Comparison of ENCODE assay signal across 11 mouse cellular contexts in genomic region chr6:116004716-116005115, GRCm38 (mm10). TPM values are rescaled to one million over a fixed set of nuclear protein-coding genes. Genes with fewer than 3 reads are reported as not detected.
A peak's percentile ranks its signal among the peaks of the same experiment; 100 is the strongest.
DNase-seq lines count a peak whose midpoint lies in the region; ATAC-seq lines count a peak whose summit lies in the region.
"Had no signal": no experiment of that assay in that cellular context is flagged by ENCODE, and none has a peak within 500 bp of the region (broad histone marks: within the 10 kb centered on the region; RNA-seq: fewer than 3 reads in every experiment).

No protein-coding gene starts in this region.

- peak overlapping the region; percentile 83; the same call in 1 of the 2 replicates for H3K27ac ChIP-seq in kidney, embryonic 14.5 days (ENCODE audit: low read depth, low read length)
- 0 out of 2 replicates have a peak overlapping the region, but pooled peaks have one; percentile 33 for H3K27ac ChIP-seq in limb, embryonic 15.5 days

- no peaks in the 10 kb centered on the region for H3K9me3 ChIP-seq in kidney, embryonic 14.5 days (ENCODE audit: control insufficient read depth, low read length)
- H3K9me3 ChIP-seq in limb, embryonic 15.5 days, result no peaks in the 10 kb centered on the region

- H3K27me3 ChIP-seq in kidney, embryonic 14.5 days (ENCODE audit: control insufficient read depth, insufficient read depth, low read length), result no peaks in the 10 kb centered on the region
- H3K27me3 ChIP-seq in limb, embryonic 15.5 days, result no peaks in the 10 kb centered on the region

- no peak overlapping the region for H3K4me2 ChIP-seq in kidney, embryonic 14.5 days (replicated peaks; ENCODE audit: low read depth, low read length)
- H3K4me2 ChIP-seq in limb, embryonic 15.5 days, result no peak overlapping the region

- no peak for ATAC-seq in kidney, embryonic 14.5 days (ENCODE audit: low FRiP score, low TSS enrichment)
- no peak for ATAC-seq in limb, embryonic 15.5 days (ENCODE audit: insufficient number of reproducible peaks, low FRiP score, low TSS enrichment, low read depth)
- ATAC-seq: inflammation-experienced regulatory T-cells, adult 6 months had no signal

- H3K4me3 ChIP-seq in kidney, embryonic 14.5 days (ENCODE audit: low read length), result no peak overlapping the region
- H3K4me3 ChIP-seq in limb, embryonic 15.5 days, result no peak overlapping the region

- 86% methylated on average over 6 of the region's 6 CpGs for WGBS in kidney, embryonic 14.5 days
- WGBS in limb, embryonic 15.5 days, result 73% methylated on average over 6 of the region's 6 CpGs

- peaks cover 23% of the 10 kb centered on the region for H3K4me1 ChIP-seq in kidney, embryonic 14.5 days (ENCODE audit: control insufficient read depth, insufficient read depth, low read length)
- H3K4me1 ChIP-seq in limb, embryonic 15.5 days, result peaks cover 32% of the 10 kb centered on the region

- H3K36me3 ChIP-seq in kidney, embryonic 14.5 days (ENCODE audit: control insufficient read depth, insufficient read depth, low read length), result no peaks in the 10 kb centered on the region
- no peaks in the 10 kb centered on the region for H3K36me3 ChIP-seq in limb, embryonic 15.5 days

- no peak overlapping the region for H3K9ac ChIP-seq in kidney, embryonic 14.5 days (ENCODE audit: low read depth, low read length)
- no peak overlapping the region for H3K9ac ChIP-seq in limb, embryonic 15.5 days

- DNase-seq in kidney, adult 11 months, result no peak
- DNase-seq in testis, postnatal 10 days (ENCODE audit: low spot score), result peak; percentile 37
- DNase-seq in testis, postnatal 14 days (ENCODE audit: low spot score), result no peak
- DNase-seq in cerebellum, adult 11-12 months, result no peak
- DNase-seq in adrenal gland, adult 8-10 months, result no peak
- no peak for DNase-seq in gastrocnemius, adult 18-20 months (ENCODE audit: low spot score)

RNA-seq across cellular contexts. Expression of gene Plxnd1, which starts 9.9 kb away (rescaled TPM):
- 58.3 and 62.7 TPM in 2 replicates for polyA plus RNA-seq in kidney, embryonic 14.5 days (2014; fragmentation: Nextera tagmentation; extraction: Ambion mirVana)
- 31.7 and 32.2 TPM in 2 replicates for polyA plus RNA-seq in limb, embryonic 15.5 days (2015; fragmentation: Nextera tagmentation; extraction: Ambion mirVana)
- 100 to 1,000 TPM; 176 to 243 (median 208) TPM for total RNA-seq in adrenal gland, adult 8-10 months (2022)
- total RNA-seq in gastrocnemius, adult 18-20 months (2021), result 10 to 100 TPM; 20.0 to 23.7 TPM

RNA-seq across cellular contexts. Expression of gene H1foo, which starts 60.0 kb away (rescaled TPM):
- not detected in 2 replicates for polyA plus RNA-seq in kidney, embryonic 14.5 days (2014; fragmentation: Nextera tagmentation; extraction: Ambion mirVana)
- polyA plus RNA-seq in limb, embryonic 15.5 days (2015; fragmentation: Nextera tagmentation; extraction: Ambion mirVana), result not detected in 2 replicates
- total RNA-seq in adrenal gland, adult 8-10 months (2022), result under 1 TPM in 1 of 4 experiments, not detected in 3; 0.40 TPM
- total RNA-seq in gastrocnemius, adult 18-20 months (2021), result not detected
- polyA plus RNA-seq: embryonic facial prominence, embryonic 14.5 days; inflammation-experienced regulatory T-cells, adult 6 months; limb, embryonic 11.5 days had no signal

Comparison
In these comparisons a context has a peak if more than half of its experiments do, and no peak if none do; other contexts are left out.
1. RNA of gene Plxnd1, which starts 9.9 kb away (total RNA-seq): 176 to 243 TPM in adrenal gland, adult 8-10 months; 20.0 to 23.7 TPM in gastrocnemius, adult 18-20 months; every median in the first group is over 4 times any median in the second.